Mouse (Mus musculus) heart, postnatal 25 days (tissue): ENCODE data around the gene 1110059E24Rik. TPM values are rescaled to one million over a fixed set of nuclear protein-coding genes. Genes with fewer than 3 reads are reported as not detected.

Experiments used
- DNase-seq: peaks from one replicate; pipeline ENCODE4 v3.0.0; 2022; ENCODE audit warnings: low spot score
- intact Hi-C: fragments of 180-260 bp; cut with DNase I; formaldehyde crosslinking; loops from one replicate; pipeline ENCODE4 v1.15.1; 2025
- total RNA-seq, 2 experiments: library from RNA; stranded (reverse); gene quantifications; 2 replicates each; pipeline ENCODE4 v1.2.3; 2021

Gene 1110059E24Rik
- total RNA-seq, result 10 to 100 TPM; 13.2 to 14.6 TPM

GRCm38 (mm10) chr19:21652285-21653171, at the start of gene 1110059E24Rik:
1110059E24Rik (minus strand) TSS chr19:21652976.
- intact Hi-C loops, result loop anchor here (5.0 kb wide), 2 partner anchors 80 to 85 kb away; no protein-coding TSS in a partner anchor
- peak; percentile 96 for DNase-seq

DNA sequence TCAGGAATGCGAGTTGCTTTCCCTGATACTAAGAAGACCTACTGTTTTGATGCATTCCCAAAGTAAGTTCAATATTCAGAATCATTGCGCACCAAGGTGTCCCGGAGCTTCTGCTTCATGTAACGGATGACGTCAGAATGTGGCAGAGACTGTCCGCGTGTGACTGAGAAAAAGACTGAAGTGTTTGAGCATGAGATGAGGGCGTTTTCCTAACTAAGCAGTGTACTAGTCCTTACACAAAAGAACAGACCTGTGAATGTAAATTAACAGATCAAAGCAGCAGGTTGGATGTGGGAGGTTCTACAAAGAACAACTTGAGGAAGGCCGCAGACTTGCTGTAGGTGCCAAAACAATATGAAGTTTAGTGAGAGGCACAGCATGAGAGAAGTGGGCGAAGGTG, 28.2 kb upstream of the 1110059E24Rik start:
- intact Hi-C loops, result no loop called here
- DNase-seq, result no peak

GRCm38 (mm10) chr19:21680091-21680490, 27.3 kb upstream of the 1110059E24Rik start:
- intact Hi-C loops, result no loop called here
- no peak for DNase-seq

GRCm38 (mm10) chr19:21674354-21675096, 21.7 kb upstream of the 1110059E24Rik start:
- intact Hi-C loops, result no loop called here

GRCm38 (mm10) chr19:21669650-21670049, 16.9 kb upstream of the 1110059E24Rik start:
- no peak for DNase-seq
- intact Hi-C loops, result no loop called here

More at GRCm38 (mm10) chr19:21674354-21675096, 21.7 kb upstream of the 1110059E24Rik start:
- DNase-seq, result no peak

DNA sequence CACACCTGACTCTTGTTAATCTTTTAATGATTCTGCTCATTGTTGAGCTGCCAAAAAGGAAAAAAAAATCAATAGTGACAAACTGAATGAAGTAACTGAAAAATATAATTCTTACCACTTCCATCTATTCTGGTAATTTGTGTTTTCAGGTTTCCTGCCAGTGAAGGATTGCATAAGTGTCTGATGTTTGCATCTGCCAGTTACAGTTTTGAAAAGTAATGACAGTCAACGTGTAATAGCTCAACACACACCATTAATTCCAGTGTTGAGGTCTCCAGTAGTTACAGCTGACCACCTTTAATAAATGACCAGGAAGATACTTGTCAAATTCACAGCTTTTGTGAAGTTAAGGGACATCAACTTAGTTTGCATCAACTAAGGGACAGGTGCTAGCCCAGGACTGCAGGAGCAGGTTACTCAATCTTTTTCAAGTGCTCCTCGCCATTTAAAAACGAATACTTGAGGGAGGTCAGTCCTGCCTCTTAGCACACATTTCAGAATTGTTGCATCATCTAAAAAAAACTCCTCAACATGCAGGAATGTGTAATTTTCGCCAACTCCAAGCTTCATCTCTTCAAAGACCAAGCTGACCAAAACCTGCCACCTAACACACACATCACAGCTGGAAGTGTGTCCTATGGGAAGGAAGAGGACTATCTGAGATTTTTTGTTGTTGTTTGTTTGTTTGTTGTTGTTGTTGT, 11.1 kb upstream of the 1110059E24Rik start:
- intact Hi-C loops, result no loop called here
- no peak for DNase-seq

- intact Hi-C loops, result no loop called here
- no peak for DNase-seq
These were observed 8.0 kb upstream of the 1110059E24Rik start for GRCm38 (mm10) chr19:21660734-21661133.

GRCm38 (mm10) chr19:21654788-21655187, 2.0 kb upstream of the 1110059E24Rik start:
- intact Hi-C loops, result loop anchor here (5.0 kb wide), 2 partner anchors 82 to 83 kb away; no protein-coding TSS in a partner anchor
- DNase-seq, result no peak

- intact Hi-C loops, result loop anchor here (5.0 kb wide), 2 partner anchors 81 to 84 kb away; no protein-coding TSS in a partner anchor
- DNase-seq, result peak; percentile 30
These were observed 601 bp upstream of the 1110059E24Rik start, which contains the start of gene Abhd17b for GRCm38 (mm10) chr19:21653172-21653981. Abhd17b (plus strand) TSS chr19:21653185.

- intact Hi-C loops, result loop anchor here (5.0 kb wide), 2 partner anchors 79 to 86 kb away; no protein-coding TSS in a partner anchor
- DNase-seq, result no peak
These were observed 1.1 kb downstream of the 1110059E24Rik start for GRCm38 (mm10) chr19:21651664-21652063.

GRCm38 (mm10) chr19:21646142-21646541, 6.6 kb downstream of the 1110059E24Rik start:
- intact Hi-C loops, result loop anchor here (10.0 kb wide), 1 partner anchor 271 kb away; no protein-coding TSS in a partner anchor
- no peak for DNase-seq

GRCm38 (mm10) chr19:21645301-21645700, 7.5 kb downstream of the 1110059E24Rik start:
- intact Hi-C loops, result loop anchor here (10.0 kb wide), 1 partner anchor 270 kb away; no protein-coding TSS in a partner anchor

DNA sequence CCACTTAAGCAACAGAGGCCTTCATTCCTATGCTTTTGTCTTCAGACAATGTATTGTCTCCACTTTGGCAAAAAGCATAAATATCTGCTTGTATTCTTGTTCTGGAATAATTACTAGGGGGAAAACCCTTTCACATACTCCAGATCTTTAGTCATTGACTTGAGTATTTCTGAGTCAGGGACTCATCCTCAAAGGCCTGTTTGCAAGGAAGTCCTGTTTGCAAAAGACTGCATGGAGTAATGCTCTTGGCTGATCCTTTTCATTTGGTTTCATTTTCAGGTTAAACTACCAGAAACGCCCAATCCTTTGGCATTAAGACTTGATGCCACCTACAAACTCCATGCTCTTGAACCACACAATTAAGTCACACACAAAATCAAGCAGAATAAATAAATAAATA, 8.8 kb downstream of the 1110059E24Rik start:
- intact Hi-C loops, result loop anchor here (10.0 kb wide), 1 partner anchor 269 kb away; no protein-coding TSS in a partner anchor

More at GRCm38 (mm10) chr19:21645301-21645700, 7.5 kb downstream of the 1110059E24Rik start:
- DNase-seq, result no peak

GRCm38 (mm10) chr19:21637672-21638071, 15.1 kb downstream of the 1110059E24Rik start:
- intact Hi-C loops, result no loop called here
- DNase-seq, result no peak

More for the DNA sequence above, 8.8 kb downstream of the 1110059E24Rik start:
- DNase-seq, result no peak

DNA sequence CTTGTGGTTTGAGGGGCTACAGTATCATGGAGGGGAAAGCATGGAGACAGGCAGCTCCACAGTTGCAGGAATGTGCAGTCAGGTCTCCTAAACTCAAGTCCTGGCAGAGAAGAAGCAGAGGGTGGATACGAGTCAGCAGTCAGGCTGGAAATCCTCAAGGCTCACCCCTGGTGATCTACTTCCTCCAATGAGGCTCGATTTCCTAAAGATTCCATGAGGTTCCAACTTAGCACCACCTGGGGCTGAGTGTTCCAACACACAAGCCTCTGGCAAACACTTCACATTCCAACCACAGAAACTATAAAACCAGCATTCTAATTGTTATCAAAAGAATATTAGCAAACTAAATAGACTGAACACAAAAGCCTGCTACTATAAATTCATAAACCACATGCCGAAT, 15.9 kb downstream of the 1110059E24Rik start:
- DNase-seq, result no peak
- intact Hi-C loops, result no loop called here

GRCm38 (mm10) chr19:21635406-21635805, 17.4 kb downstream of the 1110059E24Rik start:
- intact Hi-C loops, result no loop called here
- no peak for DNase-seq

GRCm38 (mm10) chr19:21630656-21631331, 22.0 kb downstream of the 1110059E24Rik start:
- intact Hi-C loops, result no loop called here
- no peak for DNase-seq

DNA sequence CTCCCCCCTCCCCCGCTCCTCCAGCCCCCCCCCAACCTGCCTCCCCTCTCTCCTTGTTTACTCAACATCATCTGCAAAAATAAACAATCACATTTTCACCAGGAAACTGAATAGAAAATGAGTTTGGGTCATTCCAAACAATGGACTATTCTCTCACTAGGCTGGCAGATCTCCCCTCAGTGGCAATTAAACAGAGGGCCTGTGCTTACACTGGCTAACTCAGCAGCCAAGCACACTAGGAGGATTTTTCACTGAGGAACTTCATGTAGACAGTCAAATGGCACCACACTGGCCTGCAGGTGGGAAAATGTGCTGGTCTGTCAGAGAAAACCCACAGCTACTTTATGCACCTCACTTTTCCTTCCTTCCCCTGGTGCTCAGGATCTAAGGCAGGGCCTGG, 23.3 kb downstream of the 1110059E24Rik start:
- no peak for DNase-seq
- intact Hi-C loops, result no loop called here
